Mouse (Mus musculus): ENCODE measurements around the gene Tmem170b. TPM values are rescaled to one million over a fixed set of nuclear protein-coding genes. Genes with fewer than 3 reads are reported as not detected.

Gene Tmem170b
- 4.6 and 4.9 TPM in 2 replicates for polyA plus RNA-seq (2015; fragmentation: Nextera tagmentation; extraction: Ambion mirVana)

DNA sequence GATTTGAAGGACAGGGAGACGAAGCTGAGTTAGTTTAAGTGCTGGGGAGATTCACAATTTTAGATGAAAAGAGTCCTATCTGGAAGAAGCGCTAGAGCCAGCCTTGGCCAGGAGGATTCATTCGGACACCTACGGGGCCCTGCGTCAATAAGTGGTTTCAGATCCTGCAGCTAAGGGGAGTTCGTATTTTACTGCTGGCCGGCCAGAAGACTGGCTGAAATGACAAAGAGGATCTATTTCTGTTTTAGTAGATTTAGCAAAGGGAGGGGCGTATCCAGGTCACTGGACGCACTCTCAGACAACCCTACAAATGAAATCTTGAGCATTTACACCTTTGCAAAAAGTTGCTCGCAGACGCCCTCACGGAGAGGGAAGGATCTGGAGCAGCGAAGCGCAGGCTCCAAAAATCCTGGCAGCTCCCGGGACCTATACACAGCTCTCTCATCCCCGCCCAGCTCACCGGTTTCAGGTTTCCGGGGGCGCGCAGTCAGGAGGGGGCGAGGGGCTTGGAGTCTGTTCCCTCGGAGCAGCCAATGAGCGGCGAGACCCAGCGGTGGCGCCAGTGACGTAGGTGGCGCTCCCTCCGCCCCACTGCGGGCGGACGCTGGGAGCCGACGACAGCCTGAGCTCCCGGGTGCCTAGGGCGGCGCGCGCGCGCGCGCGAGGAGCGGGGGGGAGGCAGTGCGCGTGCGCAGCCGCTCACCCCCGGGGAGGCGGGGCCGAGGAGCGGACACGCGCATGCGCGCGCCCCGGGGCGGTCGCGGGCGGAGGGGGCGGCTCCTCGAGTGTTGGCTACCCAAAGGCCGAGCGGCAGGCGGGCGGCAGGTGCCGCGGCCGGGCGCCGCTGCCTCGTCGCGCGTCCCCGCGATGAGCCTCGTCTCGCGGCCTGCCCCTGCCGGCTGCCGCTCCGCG lies at the start of gene Tmem170b:
TSS of gene Tmem170b (plus strand) at position 809 of the 912 bp plus-strand sequence.
- peak within 1 kb of the TSS; percentile 92 for H3K4me3 ChIP-seq (ENCODE audit: low read depth, low read length)
- no peaks in the 10 kb centered on the region for H3K27me3 ChIP-seq (ENCODE audit: control insufficient read depth, insufficient read depth, low read length)
- no peaks in the 10 kb centered on the region for H3K4me1 ChIP-seq (replicated peaks; ENCODE audit: control insufficient read depth, insufficient read depth)
- peak within 1 kb of the TSS; percentile 90 for H3K27ac ChIP-seq (replicated peaks)
- H3K9ac ChIP-seq (ENCODE audit: low read length) = peak within 1 kb of the TSS; percentile 91
- ATAC-seq (ENCODE audit: low FRiP score, low TSS enrichment) (peak; percentile 98), DNase-seq (ENCODE audit: low spot score) (peak; percentile 99)
- TF ChIP-seq EP300 (optimal IDR thresholded peaks at IDR 0.05) (no peak), CTCF (IDR thresholded peaks at IDR 0.05; ENCODE audit: low read depth) (no peak; the same call in 1 of the 2 replicates)
- peak within 1 kb of the TSS; percentile 84 for H3K4me2 ChIP-seq (replicated peaks; ENCODE audit: low read depth)
- no peaks in the 10 kb centered on the region for H3K36me3 ChIP-seq (ENCODE audit: control insufficient read depth, insufficient read depth, low read length)
- no peaks in the 10 kb centered on the region for H3K9me3 ChIP-seq (ENCODE audit: control insufficient read depth, low read length)
- WGBS = under 1% methylated on average over 47 of the region's 87 CpGs

DNA sequence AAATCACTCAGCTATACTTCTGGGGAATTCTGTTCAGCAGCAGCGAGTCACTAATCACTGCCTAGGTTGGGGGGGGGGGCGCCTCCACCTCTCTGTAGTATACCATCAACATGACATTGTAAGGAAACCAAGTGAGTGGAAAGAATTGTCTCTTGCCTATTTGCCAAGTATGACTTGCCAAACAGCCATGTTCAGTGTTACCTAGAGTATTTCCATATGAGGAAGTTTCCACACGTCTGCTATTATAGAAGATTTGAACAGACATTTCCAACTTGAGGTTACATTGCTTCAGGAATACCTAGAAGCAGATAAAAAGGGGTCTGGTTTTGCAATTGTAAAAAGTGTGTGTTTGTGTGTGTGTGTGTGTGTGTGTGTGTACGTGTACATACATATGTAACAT lies 44.7 kb upstream of the Tmem170b start:
- no peak overlapping the region for H3K27ac ChIP-seq (replicated peaks)
- ATAC-seq (ENCODE audit: low FRiP score, low TSS enrichment) = no peak
- WGBS = 86% methylated on average over 4 of the region's 4 CpGs
- no peaks in the 10 kb centered on the region for H3K9me3 ChIP-seq (ENCODE audit: control insufficient read depth, low read length)
- H3K27me3 ChIP-seq (ENCODE audit: control insufficient read depth, insufficient read depth, low read length) = no peaks in the 10 kb centered on the region
- no peaks in the 10 kb centered on the region for H3K4me1 ChIP-seq (replicated peaks; ENCODE audit: control insufficient read depth, insufficient read depth)
- H3K4me2 ChIP-seq (replicated peaks; ENCODE audit: low read depth) = no peak overlapping the region
- H3K9ac ChIP-seq (ENCODE audit: low read length) = no peak overlapping the region
- H3K36me3 ChIP-seq (ENCODE audit: control insufficient read depth, insufficient read depth, low read length) = no peaks in the 10 kb centered on the region
- no peak overlapping the region for H3K4me3 ChIP-seq (ENCODE audit: low read depth, low read length)
- no peak for DNase-seq (ENCODE audit: low spot score)
- TF ChIP-seq EP300 (optimal IDR thresholded peaks at IDR 0.05) (no peak), CTCF (IDR thresholded peaks at IDR 0.05; ENCODE audit: low read depth) (no peak)

DNA sequence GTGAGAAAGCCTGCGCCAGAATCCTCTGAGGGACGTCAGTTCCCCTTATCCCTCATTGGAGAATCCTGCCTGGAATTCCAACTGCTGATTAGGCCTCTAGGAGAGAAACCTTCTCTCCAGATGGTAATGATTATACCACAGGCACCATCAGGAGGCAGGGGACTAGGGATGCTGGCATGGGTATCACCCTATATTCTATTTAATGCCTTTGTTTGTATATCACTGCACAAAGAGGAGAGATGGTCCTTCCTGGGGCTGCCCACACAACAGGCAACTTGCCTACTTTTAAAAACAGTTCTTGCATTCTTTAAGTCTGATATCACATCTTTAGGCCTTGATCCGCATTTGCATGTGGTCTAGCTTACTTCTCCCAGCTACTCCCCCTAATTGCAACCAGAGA lies 37.3 kb upstream of the Tmem170b start:
- Histone ChIP-seq H3K9me3 (ENCODE audit: control insufficient read depth, low read length) (no peaks in the 10 kb centered on the region), H3K36me3 (ENCODE audit: control insufficient read depth, insufficient read depth, low read length) (no peaks in the 10 kb centered on the region), H3K9ac (ENCODE audit: low read length) (no peak overlapping the region), H3K4me2 (replicated peaks; ENCODE audit: low read depth) (no peak overlapping the region), H3K27ac (replicated peaks) (no peak overlapping the region), H3K27me3 (ENCODE audit: control insufficient read depth, insufficient read depth, low read length) (no peaks in the 10 kb centered on the region), H3K4me1 (replicated peaks; ENCODE audit: control insufficient read depth, insufficient read depth) (no peaks in the 10 kb centered on the region), H3K4me3 (ENCODE audit: low read depth, low read length) (no peak overlapping the region)
- ATAC-seq (ENCODE audit: low FRiP score, low TSS enrichment) (no peak), DNase-seq (ENCODE audit: low spot score) (no peak)
- TF ChIP-seq CTCF (IDR thresholded peaks at IDR 0.05; ENCODE audit: low read depth) (no peak), EP300 (optimal IDR thresholded peaks at IDR 0.05) (no peak)
- 83% methylated on average over 3 of the region's 3 CpGs for WGBS

DNA sequence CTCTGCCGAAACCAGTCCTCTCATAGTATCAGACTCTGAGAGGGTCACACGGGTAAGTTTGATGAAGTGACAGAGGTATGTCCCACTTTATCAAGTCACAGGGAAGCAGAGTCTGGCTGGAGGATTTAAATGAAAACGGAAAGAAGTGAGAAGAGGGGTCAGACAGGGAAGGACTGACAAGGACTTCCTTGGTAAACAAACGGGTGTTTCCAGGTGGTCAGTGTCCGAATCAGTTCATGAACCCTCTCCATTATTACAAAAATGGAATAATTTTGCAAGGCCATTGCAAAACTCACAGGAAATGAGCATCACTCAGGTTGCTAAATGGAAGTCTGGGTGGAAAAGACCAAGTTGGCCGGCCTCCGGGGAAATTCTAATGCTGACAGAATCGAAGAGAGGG lies 36.8 kb upstream of the Tmem170b start:
- no peaks in the 10 kb centered on the region for H3K4me1 ChIP-seq (replicated peaks; ENCODE audit: control insufficient read depth, insufficient read depth)
- ATAC-seq (ENCODE audit: low FRiP score, low TSS enrichment) = no peak
- 75% methylated on average over 8 of the region's 8 CpGs for WGBS
- H3K4me2 ChIP-seq (replicated peaks; ENCODE audit: low read depth) = no peak overlapping the region
- no peak for DNase-seq (ENCODE audit: low spot score)
- no peak overlapping the region for H3K27ac ChIP-seq (replicated peaks)
- no peak overlapping the region for H3K4me3 ChIP-seq (ENCODE audit: low read depth, low read length)
- TF ChIP-seq CTCF (IDR thresholded peaks at IDR 0.05; ENCODE audit: low read depth) = no peak
- TF ChIP-seq EP300 (optimal IDR thresholded peaks at IDR 0.05) = no peak
- H3K9ac ChIP-seq (ENCODE audit: low read length) = no peak overlapping the region
- H3K9me3 ChIP-seq (ENCODE audit: control insufficient read depth, low read length) = no peaks in the 10 kb centered on the region
- no peaks in the 10 kb centered on the region for H3K27me3 ChIP-seq (ENCODE audit: control insufficient read depth, insufficient read depth, low read length)
- H3K36me3 ChIP-seq (ENCODE audit: control insufficient read depth, insufficient read depth, low read length) = no peaks in the 10 kb centered on the region

DNA sequence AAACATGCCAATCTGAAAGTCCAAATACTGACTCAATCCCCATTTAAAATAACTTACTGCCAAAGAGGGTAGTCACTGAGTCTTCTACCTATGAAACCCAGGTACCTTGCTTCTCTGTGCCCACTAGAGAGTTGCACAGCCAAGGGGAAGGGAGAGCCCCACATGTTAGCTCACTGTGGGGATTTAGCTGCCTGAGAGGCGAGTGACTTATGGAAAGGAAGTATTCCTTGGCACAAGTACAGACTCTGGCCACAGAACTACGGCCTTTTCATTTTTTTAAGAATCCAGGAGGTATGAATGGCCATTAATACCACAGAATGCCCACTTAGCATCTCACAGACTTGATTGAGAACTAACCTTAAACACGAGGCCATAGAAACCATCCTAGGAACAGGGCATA lies 35.9 kb upstream of the Tmem170b start:
- H3K9ac ChIP-seq (ENCODE audit: low read length) = no peak overlapping the region
- no peak overlapping the region for H3K4me2 ChIP-seq (replicated peaks; ENCODE audit: low read depth)
- H3K9me3 ChIP-seq (ENCODE audit: control insufficient read depth, low read length) = no peaks in the 10 kb centered on the region
- H3K27me3 ChIP-seq (ENCODE audit: control insufficient read depth, insufficient read depth, low read length) = no peaks in the 10 kb centered on the region
- H3K4me1 ChIP-seq (replicated peaks; ENCODE audit: control insufficient read depth, insufficient read depth) = no peaks in the 10 kb centered on the region
- DNase-seq (ENCODE audit: low spot score) = no peak
- no peaks in the 10 kb centered on the region for H3K36me3 ChIP-seq (ENCODE audit: control insufficient read depth, insufficient read depth, low read length)
- TF ChIP-seq EP300 (optimal IDR thresholded peaks at IDR 0.05) (no peak), CTCF (IDR thresholded peaks at IDR 0.05; ENCODE audit: low read depth) (no peak)
- H3K4me3 ChIP-seq (ENCODE audit: low read depth, low read length) = no peak overlapping the region
- no peak for ATAC-seq (ENCODE audit: low FRiP score, low TSS enrichment)
- 65% methylated on average over 3 of the region's 3 CpGs for WGBS
- H3K27ac ChIP-seq (replicated peaks) = no peak overlapping the region

Data from stomach, postnatal 0 days (tissue).